Mouse (Mus musculus): Measurements from ENCODE around the gene Spsb1. TPM values are rescaled to one million over a fixed set of nuclear protein-coding genes. Genes with fewer than 3 reads are reported as not detected.

The Spsb1 gene
- polyA plus RNA-seq, 1 experiment: 12.5 TPM

DNA sequence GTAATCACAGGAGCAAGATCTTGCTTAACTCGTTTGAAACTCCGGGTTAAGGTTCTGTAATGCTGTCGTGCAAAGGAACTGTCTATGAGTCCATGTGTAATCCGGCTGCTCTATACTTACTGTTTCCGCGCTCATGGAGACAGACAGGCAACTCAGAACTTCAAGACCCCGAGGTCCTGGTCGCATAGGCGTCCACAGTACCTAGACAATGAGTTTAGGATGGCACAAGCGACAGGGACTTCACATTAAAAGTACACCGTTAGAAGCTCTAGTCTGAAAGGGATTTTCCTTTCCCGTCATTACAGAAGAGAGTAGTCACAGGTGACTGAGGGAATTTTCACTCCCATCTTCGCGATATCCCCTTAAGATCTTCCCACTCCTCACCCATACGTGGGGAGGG, 788 bp upstream of the Spsb1 start:
- DNase-seq (ENCODE audit: extremely low spot score in 1 of 2, low spot score in 1 of 2): no peak

DNA sequence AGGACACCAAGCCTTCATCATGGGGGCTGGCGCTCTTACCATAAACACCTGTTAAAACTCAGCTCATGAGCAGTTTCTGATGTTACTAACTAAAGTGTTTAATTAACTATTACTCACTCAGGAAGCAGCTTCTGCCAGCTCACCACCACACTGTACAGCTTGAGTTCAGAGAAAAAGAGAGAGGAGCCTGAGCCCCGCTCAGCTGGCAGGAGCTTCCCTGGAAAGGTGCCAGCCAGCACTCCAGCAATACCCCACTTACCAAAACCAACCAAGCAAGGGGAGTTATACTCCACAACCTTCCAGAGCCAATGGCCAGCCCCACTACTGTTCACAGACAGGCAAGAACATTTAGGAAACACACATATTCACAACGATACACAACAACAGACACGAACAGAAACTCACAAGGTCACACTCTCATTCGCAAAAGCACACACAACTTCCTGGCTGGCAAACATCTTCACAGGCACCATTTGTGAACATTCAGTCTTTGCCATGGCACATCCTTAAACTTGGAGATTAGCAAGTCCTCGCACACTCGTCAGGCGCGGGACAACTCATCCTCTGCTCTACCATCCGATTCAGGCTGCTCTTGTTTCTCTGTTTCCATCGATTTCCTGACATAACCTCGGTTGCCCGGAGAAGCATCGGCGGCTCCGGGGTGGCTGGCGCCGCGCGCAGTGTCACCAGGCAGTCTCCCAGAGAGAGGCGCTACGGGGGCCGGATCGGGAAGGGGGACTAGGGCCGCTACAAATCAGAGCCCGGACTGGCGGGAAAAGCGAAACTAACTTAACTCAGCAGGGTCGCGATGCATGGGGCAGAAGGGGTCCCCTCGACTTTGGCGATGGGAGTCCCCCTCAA, 992 bp downstream of the Spsb1 start:
- peak in 1 of 2 experiments; percentile 55 for DNase-seq (ENCODE audit: extremely low spot score in 1 of 2, low spot score in 1 of 2)

DNA sequence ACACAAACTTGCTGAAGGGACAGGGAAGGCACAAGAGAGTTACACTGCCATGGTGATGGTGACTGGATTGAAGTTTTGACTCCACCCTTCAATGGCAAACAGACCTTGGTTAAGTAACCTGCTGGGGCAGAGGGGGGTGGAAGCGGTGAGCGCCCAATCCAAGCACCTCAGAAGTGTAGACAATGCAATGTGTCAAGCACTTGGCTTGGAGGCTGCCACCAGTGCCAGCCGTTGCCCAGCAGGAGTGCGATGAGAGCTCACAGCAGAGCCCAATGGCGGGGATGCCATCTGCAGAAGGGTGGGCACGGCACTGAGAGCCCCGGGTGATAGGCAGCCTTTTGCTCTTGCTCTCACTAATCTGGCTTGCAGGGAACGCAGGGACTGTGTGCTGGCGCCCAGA, 2.6 kb downstream of the Spsb1 start:
- no peak for DNase-seq (ENCODE audit: extremely low spot score in 1 of 2, low spot score in 1 of 2)

DNA sequence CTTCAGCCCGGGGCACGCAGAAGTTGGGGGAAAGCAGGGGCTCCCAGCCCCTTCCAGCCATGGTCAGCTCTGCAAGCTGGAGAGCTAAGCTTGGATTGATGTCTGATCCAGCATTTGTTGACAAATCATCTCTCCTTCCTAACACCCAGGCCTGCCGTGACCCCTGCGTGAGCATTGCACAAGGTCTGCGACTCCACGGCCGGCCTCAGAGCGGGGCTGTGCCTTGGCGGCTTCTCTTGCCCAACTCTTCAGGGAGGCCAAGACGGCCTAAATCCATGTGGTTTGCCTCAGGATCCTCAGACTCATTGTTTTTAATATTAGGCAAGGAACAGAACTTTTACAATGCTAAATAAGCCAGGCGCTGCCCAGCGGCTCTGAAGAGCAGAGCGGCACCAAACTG, 3.6 kb downstream of the Spsb1 start:
- DNase-seq (ENCODE audit: extremely low spot score in 1 of 2, low spot score in 1 of 2): no peak

DNA sequence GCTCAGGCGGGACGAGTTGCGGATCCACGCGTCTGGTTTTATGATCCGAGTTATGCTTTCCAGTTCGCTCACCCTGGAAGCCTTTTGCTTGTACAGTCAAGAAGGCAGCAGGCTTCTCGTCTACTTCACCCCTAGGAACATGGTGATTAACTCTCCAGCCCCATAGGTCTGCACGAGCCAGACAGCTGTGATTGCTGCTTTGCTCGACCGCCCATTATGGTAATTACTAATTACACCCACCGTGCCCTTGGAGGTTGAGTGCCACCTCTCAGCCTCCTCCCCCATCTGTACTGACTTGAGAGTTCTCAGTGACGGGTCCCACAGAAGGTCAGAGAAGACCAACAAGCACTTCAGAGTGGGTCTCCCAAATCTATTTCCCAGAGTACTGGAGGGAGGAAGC, 5.2 kb downstream of the Spsb1 start:
- DNase-seq (ENCODE audit: extremely low spot score in 1 of 2, low spot score in 1 of 2): no peak

DNA sequence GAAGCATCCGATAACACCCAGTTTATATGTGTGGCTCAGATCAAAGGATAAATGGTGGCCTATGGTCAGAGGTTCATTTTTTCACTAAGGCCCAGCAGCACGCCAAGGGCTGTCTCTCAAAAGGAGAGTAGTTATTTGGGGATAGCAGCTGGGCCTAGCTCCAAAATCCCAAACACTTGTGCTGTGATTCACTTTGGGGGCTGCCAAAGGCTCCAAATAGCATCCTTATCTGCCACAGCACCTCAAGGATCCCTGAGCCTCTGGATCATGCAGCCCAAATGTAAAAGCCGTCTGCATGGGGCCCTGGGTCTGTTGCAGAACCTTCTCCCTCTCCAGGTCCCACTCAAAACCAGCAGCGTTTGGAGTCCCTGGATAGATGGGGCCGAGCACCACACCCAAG, 6.7 kb downstream of the Spsb1 start:
- peak in 1 of 2 experiments; percentile 62 for DNase-seq (ENCODE audit: extremely low spot score in 1 of 2, low spot score in 1 of 2)

DNA sequence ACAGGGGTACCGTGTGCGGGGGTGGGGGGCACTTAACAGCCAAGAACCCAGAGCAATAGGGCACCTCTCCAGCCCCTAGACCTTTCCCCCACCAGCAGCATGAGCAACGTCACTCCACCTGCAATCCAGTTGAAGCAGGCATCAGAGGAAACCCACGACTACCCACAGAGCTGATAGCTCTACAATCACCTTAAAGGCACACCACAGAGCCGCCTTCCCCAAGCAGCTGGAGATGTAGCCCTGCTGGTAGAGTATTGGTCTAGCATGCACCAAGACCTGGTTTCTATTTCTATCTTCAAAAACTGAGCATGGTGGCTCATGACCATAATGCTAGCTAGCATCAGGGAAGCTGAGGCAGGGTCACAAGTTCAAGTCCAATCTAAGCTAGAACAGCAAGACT, 7.4 kb downstream of the Spsb1 start:
- no peak for DNase-seq (ENCODE audit: extremely low spot score in 1 of 2, low spot score in 1 of 2)

DNA sequence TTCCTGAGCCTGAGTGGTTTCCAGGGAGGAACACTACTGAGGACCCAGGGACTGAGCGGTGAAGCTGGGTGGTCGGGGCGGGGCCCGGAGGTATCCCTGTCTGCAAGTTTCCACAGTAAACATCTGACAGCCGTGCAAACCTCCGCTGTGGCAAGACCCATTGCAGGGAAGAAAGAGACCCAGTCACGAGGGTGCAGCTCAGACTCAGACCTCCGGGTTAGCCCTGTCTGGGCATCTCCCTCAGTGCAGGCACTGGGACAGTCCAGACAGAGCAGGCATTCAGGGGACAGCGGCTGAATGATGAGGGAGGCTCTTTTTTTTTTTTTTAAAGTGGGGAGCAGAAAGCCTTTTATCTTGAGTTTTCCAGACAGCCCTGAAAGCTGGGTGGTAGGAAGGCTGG, 9.6 kb downstream of the Spsb1 start:
- DNase-seq (ENCODE audit: extremely low spot score in 1 of 2, low spot score in 1 of 2): no peak

DNA sequence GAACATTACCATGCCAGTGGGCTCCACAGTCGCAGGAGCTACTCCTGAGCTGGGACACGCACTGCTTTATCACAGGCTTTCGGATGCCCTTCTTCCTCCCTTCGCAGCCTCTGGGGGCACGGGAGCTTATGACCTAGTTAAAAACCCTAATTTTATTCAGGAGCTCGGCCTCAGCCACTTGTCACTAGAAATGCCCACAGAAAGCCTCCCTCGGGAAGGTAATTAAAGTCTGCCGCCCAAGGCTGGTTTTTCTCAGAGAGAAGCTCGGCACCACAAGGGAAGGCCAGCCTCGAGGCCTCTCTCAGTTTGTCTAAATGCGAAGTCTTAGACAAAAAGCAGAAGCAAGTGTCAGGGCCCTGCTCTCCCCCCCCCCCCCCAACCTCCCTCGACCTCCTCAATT, 10.6 kb downstream of the Spsb1 start:
- no peak for DNase-seq (ENCODE audit: extremely low spot score in 1 of 2, low spot score in 1 of 2)

DNA sequence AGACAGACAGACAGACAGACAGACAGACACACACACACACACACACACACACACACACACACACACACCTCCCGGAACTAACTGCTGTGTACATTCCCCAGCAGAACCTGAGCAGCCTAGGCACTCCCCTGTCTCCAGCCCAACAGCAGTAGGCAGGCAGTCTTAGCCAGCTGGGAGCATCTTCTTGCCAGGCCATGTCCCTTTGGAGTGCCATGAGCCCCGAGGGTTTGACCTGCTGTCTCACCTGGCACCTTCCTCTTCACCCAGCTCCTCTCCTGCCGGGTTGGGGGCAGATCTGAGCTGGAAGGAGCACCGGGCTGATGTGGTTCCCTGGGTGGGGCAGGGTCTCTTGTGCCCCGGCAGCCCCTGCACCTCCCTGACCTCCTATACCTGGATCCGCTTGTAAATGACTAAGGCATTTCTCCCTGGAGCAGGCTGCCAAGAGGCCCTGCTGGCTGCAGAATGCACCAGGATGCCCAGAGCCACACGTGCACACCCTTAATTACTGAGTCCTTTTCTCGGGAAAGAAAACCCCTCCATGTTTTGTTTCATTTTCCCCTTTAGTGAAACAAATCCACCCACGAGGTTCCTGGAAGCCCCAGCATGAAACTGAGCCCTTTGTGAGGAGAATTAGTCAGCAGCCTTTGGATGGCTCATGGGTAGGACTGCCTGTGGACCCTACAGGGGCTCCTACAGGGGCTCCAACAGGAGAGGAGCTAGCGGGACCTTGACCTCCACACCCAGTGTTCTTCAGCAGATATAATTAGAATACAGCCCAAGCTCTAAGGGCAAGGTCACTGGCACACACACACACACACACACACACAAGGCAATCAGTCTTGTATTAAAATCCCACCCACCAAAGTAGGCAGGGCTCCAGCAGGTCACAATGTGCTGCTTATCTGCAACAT, 11.8 kb downstream of the Spsb1 start:
- DNase-seq (ENCODE audit: extremely low spot score in 1 of 2, low spot score in 1 of 2): no peak

DNA sequence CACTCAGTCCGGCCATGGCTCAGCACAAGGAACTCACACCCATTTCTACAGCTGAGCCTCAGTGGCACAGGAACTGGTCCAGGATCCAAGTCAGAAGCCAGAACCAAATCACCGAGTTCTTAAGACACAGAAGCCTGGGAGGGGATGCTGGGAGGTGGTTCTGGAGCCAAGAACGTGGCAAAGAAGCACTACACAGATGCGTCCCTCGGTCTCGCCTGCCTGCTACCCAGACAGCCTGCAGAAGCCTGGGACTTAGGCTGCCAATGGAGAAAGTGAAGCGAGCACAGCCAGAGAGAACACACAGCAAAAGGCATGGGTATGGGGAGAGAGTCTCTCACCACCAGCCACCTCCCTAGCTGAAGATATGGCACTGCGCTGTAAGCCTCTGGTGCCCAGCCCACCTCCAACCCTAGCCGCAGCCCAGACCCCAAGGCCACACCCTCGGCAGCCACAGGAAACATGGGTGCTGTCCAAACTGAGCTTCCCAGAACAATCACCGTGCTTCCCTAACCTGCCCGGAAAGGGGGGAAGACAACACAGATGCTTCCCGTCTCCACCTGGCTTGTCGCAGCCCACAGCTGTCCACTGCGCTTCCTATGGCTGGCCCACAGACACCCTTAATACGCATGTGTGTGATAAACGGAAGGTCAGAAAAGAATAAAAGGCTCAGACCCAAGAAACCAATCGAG, 13.6 kb downstream of the Spsb1 start:
- DNase-seq (ENCODE audit: extremely low spot score in 1 of 2, low spot score in 1 of 2): no peak

DNA sequence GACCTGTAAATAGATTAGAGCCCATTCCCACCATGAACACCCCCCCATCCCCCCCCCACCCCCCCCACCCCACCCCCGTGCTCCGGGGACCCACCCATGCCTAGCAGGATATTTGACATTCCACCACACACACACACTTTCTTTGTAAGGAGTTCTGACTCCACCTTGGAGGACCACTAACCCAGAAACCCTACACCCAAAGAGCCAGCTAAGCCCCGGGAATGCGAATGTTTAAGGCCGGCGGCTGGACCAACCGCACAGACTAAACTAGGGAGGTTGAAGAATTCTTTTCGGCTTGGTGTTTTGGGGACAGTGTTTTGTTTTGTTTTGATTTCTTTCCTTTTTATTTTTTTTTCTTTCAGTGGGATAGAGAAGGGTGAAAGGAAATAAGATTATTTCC, 16.1 kb downstream of the Spsb1 start:
- DNase-seq (ENCODE audit: extremely low spot score in 1 of 2, low spot score in 1 of 2): no peak

DNA sequence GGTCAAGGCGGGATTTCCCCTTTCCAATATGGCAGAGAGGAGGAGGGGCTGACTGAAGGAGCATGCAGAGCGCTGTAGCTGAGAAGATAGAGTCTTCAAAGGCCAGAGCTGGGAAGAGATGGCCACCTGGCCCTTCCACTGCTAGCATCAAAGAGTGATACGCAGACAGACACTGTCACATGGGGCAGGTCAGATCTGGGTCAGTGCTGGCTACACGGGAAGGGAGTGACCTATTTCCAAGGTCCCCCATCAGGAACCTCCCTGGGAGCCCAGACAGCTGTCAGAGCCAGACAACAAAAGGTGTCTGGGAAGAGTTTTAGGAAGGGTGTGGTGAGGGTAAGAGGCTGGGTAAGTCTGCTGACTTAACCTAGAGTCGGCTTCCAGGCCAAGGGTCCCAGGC, 17.9 kb downstream of the Spsb1 start:
- DNase-seq (ENCODE audit: extremely low spot score in 1 of 2, low spot score in 1 of 2): no peak

DNA sequence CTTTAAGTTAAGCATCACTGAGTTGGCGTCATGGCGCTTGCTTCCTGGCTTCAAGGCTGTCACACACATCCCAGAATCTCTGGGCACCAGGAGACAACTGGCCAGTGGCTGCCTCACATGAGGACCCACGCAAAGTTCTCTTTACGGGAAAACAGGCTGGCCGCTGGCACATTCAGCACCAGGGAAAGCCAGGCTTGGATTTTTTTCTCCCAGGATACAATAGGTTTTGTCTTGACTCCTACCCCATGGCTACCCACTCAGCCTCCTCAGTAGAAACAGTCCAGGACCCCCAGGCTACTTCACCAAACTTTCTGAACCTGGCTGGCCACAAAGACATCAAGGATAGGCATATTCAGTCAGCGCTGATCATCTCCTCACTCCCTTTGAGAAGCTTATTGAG, 19.4 kb downstream of the Spsb1 start:
- no peak for DNase-seq (ENCODE audit: extremely low spot score in 1 of 2, low spot score in 1 of 2)

DNA sequence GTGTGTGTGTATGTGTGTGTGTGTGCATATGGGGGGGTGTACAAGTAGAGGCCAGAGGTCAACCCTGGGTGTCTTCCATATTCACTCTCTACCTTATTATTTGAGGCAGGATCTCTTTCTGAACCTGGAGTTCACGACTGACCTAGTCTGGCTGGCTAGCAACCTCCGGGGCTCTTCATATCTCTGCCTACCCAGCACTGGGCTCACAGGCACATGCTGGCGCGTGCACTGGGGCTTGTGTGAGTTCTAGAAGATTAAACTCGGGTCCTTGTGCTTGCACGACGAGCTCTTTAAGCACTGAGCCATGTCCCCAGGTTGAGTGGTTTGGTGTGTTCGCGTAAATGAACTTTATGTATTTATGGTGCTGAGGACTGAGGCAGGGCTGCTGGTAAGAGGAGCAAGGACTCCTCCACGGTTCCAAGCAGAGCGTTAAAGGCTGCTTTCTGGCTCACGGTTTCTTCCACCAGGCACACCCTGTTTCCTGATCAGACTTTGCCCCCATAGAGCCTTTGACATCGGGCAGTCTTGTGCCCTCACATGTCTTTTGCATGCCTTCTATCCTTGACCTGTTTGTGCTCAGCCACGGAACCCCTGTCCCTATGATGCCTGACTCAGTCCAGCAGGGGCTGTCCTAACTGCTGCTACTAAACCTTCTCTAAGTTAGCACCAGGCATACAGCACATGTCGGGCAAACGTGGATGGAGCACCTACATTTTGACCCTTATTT, 21.2 kb downstream of the Spsb1 start:
- DNase-seq (ENCODE audit: extremely low spot score in 1 of 2, low spot score in 1 of 2): no peak

DNA sequence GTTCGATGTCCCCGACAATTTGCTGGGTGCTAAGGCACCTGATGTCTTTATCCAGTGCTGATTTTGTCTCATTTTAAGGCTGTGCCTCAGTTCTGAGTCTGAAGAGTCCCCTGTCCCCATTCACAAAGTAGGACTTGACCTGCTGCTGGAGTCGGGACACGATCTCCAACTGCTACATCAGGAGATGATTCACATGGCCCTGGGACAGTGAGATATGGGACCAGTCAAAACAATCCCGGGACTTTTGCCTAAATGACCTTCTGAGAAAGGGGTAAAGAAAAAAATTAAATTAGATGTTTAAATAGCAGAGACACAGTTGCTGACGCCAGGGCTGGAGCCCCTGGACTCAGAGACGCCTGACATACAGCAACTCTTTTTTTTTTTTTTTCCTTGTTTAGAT, 21.8 kb downstream of the Spsb1 start:
- DNase-seq (ENCODE audit: extremely low spot score in 1 of 2, low spot score in 1 of 2): no peak

DNA sequence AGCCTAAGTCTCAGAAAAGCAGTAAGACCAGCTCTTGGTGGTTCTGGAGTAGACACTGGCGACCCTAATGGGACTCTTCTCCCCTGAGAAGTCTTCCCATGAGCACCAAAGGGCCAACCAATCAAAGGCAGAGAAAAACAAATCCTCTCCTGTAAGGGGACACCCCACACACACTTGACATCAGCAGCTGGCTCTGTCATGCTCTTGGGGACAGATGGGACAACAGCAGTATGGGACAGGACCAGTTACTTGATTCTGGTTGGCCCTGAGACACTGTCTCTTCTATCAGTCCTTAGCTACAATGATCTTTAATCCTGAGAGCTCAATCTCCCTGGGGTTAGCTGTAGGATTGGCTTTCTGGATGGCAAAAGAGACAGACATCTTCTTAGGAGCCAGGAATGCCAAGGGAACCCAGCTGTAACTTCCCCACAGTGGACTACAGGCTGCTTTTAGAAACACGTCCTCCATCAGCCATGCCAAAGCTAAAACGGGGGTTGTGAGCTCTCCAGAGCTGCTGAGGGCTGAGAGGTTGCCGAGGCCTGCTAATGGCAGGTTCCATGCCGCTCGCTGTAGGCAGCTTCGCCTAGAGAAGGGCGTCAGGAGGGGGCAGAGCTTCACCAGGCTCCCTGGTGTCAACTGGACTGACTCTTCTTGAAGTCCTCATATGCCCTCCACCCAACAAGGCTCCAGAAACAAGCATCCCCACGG, 22.6 kb downstream of the Spsb1 start:
- DNase-seq (ENCODE audit: extremely low spot score in 1 of 2, low spot score in 1 of 2): no peak

DNA sequence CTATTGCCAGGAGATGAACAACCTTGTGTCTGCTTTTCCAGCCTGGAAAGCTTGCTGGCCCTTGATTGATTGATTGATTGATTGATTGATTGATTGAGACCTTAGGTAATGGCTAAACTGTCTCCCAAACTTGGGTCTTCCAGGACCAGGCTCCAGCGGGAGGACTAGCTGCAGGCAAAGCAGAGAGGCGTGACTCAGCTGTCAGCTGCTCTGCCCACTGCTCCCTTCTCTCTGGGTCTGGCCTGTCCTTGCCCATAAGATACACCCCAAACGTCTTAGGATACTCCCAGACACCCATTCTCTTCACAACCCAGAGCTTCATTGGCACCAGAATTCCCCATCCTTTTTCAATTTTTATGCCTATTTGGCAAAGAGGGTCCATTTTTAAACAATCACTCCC, 24.1 kb downstream of the Spsb1 start:
- no peak for DNase-seq (ENCODE audit: extremely low spot score in 1 of 2, low spot score in 1 of 2)

DNA sequence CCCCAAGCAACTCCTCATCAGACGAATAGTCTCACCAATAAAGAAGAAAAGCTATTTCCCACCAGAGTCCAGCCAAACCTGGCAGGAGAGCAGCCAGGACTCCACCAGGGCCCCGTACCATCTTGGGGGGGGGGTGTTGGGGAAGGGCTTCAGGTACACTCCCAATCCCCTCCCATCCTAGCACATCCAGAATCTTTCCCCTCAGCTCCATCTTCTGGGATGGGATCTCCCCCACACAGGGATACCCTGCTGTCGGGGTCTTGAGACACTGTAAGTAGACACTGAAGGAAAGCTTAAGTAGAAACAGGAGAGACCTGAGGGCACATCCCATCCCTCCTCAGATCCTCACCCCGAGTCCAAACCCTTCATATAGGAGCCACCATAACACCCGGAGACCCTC, 31.8 kb downstream of the Spsb1 start:
- no peak for DNase-seq (ENCODE audit: extremely low spot score in 1 of 2, low spot score in 1 of 2)

DNA sequence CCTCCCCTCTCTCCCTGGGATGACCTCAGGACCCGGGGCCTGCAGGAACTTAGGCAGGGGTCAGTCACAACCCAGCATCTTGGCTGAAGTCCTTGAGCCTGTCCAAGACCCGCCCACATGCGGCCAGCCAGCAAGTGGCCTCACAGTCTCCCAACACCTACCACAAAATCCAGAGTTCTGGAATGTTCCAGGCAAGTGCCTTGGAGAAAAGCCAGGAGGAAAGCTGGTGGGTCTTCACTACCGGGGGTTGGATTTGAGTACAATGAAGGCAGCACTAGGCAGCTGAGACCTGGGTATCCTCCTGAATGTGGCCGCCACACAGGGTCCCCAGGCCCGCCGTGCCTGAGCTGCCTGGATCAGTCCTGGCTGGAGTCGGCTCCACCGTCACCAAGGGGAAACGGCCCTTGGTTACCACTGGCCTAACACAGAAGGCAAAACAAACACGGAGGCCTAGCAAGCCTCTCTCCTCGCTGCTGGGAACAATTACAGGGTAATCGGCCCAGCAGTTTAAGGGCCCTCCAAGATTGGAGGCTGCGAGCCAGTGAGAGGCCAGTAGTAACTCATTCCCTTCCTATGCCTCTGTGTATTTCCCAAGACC, 32.6 kb downstream of the Spsb1 start:
- no peak for DNase-seq (ENCODE audit: extremely low spot score in 1 of 2, low spot score in 1 of 2)
